ENCODE assay signal across 23 mouse cellular contexts in the genomic region with DNA sequence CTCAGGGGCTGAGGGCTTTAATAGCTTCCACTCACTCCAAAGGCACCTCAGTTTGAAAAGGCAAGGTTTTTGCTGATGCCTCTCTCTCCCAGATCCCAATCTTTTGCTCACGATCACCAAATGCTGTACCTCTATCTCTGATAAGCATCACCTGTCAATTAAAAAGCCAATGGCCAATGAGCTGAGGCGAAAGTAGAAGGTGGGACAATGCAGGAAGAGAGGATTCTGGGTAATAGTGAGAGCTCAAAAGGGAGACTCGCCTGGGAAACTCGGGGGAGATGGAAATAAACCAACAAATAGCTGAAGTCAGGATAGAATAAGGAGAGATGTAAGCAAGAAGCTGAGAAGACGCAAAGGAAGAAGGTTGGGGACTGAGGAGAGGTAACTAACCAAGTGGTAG.
DNase-seq lines count a peak whose midpoint lies in the region; ATAC-seq lines count a peak whose summit lies in the region.
"Had no signal": no experiment of that assay in that cellular context is flagged by ENCODE, and none has a peak within 500 bp of the region (broad histone marks: within the 10 kb centered on the region; RNA-seq: fewer than 3 reads in every experiment).

No protein-coding gene starts in this region.

- H3K9ac ChIP-seq in midbrain, embryonic 11.5 days (ENCODE audit: low read length): no peak overlapping the region
- H3K9ac ChIP-seq in midbrain, embryonic 13.5 days (replicated peaks): no peak overlapping the region
- no peak overlapping the region for H3K9ac ChIP-seq in forebrain, embryonic 13.5 days
- H3K9ac ChIP-seq: embryonic facial prominence, embryonic 12.5 days; heart, embryonic 12.5 days; hindbrain, embryonic 15.5 days had no signal

- H3K4me2 ChIP-seq in midbrain, embryonic 11.5 days: no peak overlapping the region
- H3K4me2 ChIP-seq in midbrain, embryonic 13.5 days (replicated peaks): no peak overlapping the region
- H3K4me2 ChIP-seq in forebrain, embryonic 13.5 days: no peak overlapping the region
- H3K4me2 ChIP-seq: embryonic facial prominence, embryonic 12.5 days; heart, embryonic 12.5 days; hindbrain, embryonic 15.5 days had no signal

- DNase-seq in midbrain, embryonic 11.5 days (ENCODE audit: low spot score, missing footprints): peak; percentile 47
- peak; percentile 35 for DNase-seq in ES-CJ7 (ENCODE audit: low read depth, low spot score)
- DNase-seq in R1 (ENCODE audit: low read depth, low spot score): peak; percentile 74
- DNase-seq in naive thymus-derived CD4-positive, alpha-beta T cell, adult 2 months (ENCODE audit: low read depth): peak; percentile 15
- DNase-seq in layer of hippocampus, adult 9-11 months: no peak
- DNase-seq in heart, embryonic 10.5 days (ENCODE audit: low spot score): no peak
- DNase-seq: adrenal gland, adult 8-10 months; adrenal gland, postnatal 36 days; cerebellum, adult 2 months; cerebellum, postnatal 14 days; embryo, embryonic 11 days; gastrocnemius, postnatal 14 days; heart, adult 2 months had no signal

- no peaks in the 10 kb centered on the region for H3K4me1 ChIP-seq in midbrain, embryonic 11.5 days (ENCODE audit: control insufficient read depth, insufficient read depth, low read length)
- peaks cover 9% of the 10 kb centered on the region for H3K4me1 ChIP-seq in midbrain, embryonic 13.5 days (replicated peaks)
- peaks cover 18% of the 10 kb centered on the region for H3K4me1 ChIP-seq in forebrain, embryonic 13.5 days
- H3K4me1 ChIP-seq in heart, embryonic 10.5 days: peaks cover 22% of the 10 kb centered on the region

- H3K4me3 ChIP-seq in midbrain, embryonic 11.5 days (ENCODE audit: low read depth, low read length): no peak overlapping the region
- no peak overlapping the region for H3K4me3 ChIP-seq in midbrain, embryonic 13.5 days (replicated peaks)
- no peak overlapping the region for H3K4me3 ChIP-seq in forebrain, embryonic 13.5 days
- no peak overlapping the region for H3K4me3 ChIP-seq in heart, embryonic 10.5 days
- H3K4me3 ChIP-seq: embryonic facial prominence, embryonic 12.5 days; heart, adult 2 months; heart, embryonic 12.5 days; hindbrain, embryonic 15.5 days had no signal

- H3K9me3 ChIP-seq in midbrain, embryonic 11.5 days (ENCODE audit: control insufficient read depth, low read length): no peaks in the 10 kb centered on the region
- no peaks in the 10 kb centered on the region for H3K9me3 ChIP-seq in midbrain, embryonic 13.5 days
- no peaks in the 10 kb centered on the region for H3K9me3 ChIP-seq in forebrain, embryonic 13.5 days (replicated peaks)
- H3K9me3 ChIP-seq in heart, embryonic 10.5 days: no peaks in the 10 kb centered on the region
- H3K9me3 ChIP-seq: embryonic facial prominence, embryonic 12.5 days; heart, embryonic 12.5 days; hindbrain, embryonic 15.5 days had no signal

- H3K36me3 ChIP-seq in midbrain, embryonic 11.5 days (ENCODE audit: control insufficient read depth, insufficient read depth, low read length): no peaks in the 10 kb centered on the region
- H3K36me3 ChIP-seq in midbrain, embryonic 13.5 days: no peaks in the 10 kb centered on the region
- H3K36me3 ChIP-seq in forebrain, embryonic 13.5 days (ENCODE audit: poor library complexity, severe bottlenecking): no peaks in the 10 kb centered on the region
- H3K36me3 ChIP-seq in heart, embryonic 10.5 days: no peaks in the 10 kb centered on the region
- H3K36me3 ChIP-seq: embryonic facial prominence, embryonic 12.5 days; G1E; heart, embryonic 12.5 days; hindbrain, embryonic 15.5 days had no signal

- no peak for ATAC-seq in midbrain, embryonic 11.5 days (ENCODE audit: low FRiP score)
- no peak for ATAC-seq in midbrain, embryonic 13.5 days
- ATAC-seq in forebrain, embryonic 13.5 days: no peak
- ATAC-seq: forebrain, embryonic 16.5 days; inflammation-experienced regulatory T-cells, adult 6 months; intestine, postnatal 0 days; Patski had no signal

- WGBS in midbrain, embryonic 11.5 days: 81% methylated on average over 5 of the region's 5 CpGs
- WGBS in midbrain, embryonic 13.5 days: 84% methylated on average over 5 of the region's 5 CpGs
- 84% methylated on average over 5 of the region's 5 CpGs for WGBS in forebrain, embryonic 13.5 days
- 79% methylated on average over 5 of the region's 5 CpGs for WGBS in heart, embryonic 10.5 days

- H3K27me3 ChIP-seq in midbrain, embryonic 11.5 days (ENCODE audit: control insufficient read depth, insufficient read depth, low read length): no peaks in the 10 kb centered on the region
- H3K27me3 ChIP-seq in midbrain, embryonic 13.5 days: no peaks in the 10 kb centered on the region
- H3K27me3 ChIP-seq in forebrain, embryonic 13.5 days: no peaks in the 10 kb centered on the region
- H3K27me3 ChIP-seq in heart, embryonic 10.5 days (ENCODE audit: insufficient read depth, poor library complexity, severe bottlenecking): no peaks in the 10 kb centered on the region
- H3K27me3 ChIP-seq: embryonic facial prominence, embryonic 12.5 days; heart, embryonic 12.5 days; hindbrain, embryonic 15.5 days; Patski had no signal

- H3K27ac ChIP-seq in midbrain, embryonic 11.5 days (ENCODE audit: low read depth, low read length): no peak overlapping the region
- no peak overlapping the region for H3K27ac ChIP-seq in midbrain, embryonic 13.5 days
- H3K27ac ChIP-seq in forebrain, embryonic 13.5 days: no peak overlapping the region
- H3K27ac ChIP-seq in heart, embryonic 10.5 days: no peak overlapping the region
- H3K27ac ChIP-seq: embryonic facial prominence, embryonic 12.5 days; heart, adult 2 months; hindbrain, embryonic 15.5 days had no signal

Comparison
In these comparisons a context has a peak if more than half of its experiments do, and no peak if none do; other contexts are left out.
1. DNase-seq: peak in midbrain, embryonic 11.5 days (single experiment), ES-CJ7 (single experiment), R1 (single experiment) and naive thymus-derived CD4-positive, alpha-beta T cell, adult 2 months (single experiment); none in layer of hippocampus, adult 9-11 months (single experiment) and heart, embryonic 10.5 days (single experiment).